Mouse (Mus musculus) bone marrow macrophage, adult 2 months (primary cell): Measurements from ENCODE around the gene Sco1. TPM values are rescaled to one million over a fixed set of nuclear protein-coding genes. Genes with fewer than 3 reads are reported as not detected.
"Not testable (repeated sequence)": the region's sequence is repeated elsewhere in the genome, so short reads cannot be mapped to it uniquely, and the experiment has no call there.

Experiments used
- H3K27ac ChIP-seq: 2 replicates; pipeline ENCODE4 v1.5.1; 2012; ENCODE audit warnings: low read depth, low read length; ENCODE audit not compliant: insufficient read depth
- H3K4me1 ChIP-seq: 2 replicates; pipeline ENCODE4 v1.6.1; 2012; ENCODE audit warnings: low read length; ENCODE audit not compliant: control insufficient read depth, insufficient read depth
- H3K4me3 ChIP-seq: 2 replicates; pipeline ENCODE4 v1.5.1; 2012; ENCODE audit warnings: mild to moderate bottlenecking, low read length, moderate library complexity; ENCODE audit not compliant: insufficient read depth
- CTCF ChIP-seq: IDR thresholded peaks from 2 replicates; pipeline ENCODE4 v1.5.1; 2012; ENCODE audit warnings: low read depth, mild to moderate bottlenecking, low read length, moderate library complexity
- POLR2A ChIP-seq: IDR thresholded peaks from 2 replicates; pipeline ENCODE4 v1.6.1; 2012; ENCODE audit warnings: mild to moderate bottlenecking, low read depth, low read length, borderline replicate concordance
- polyA plus RNA-seq: library from polyadenylated mRNA; stranded (reverse); fragments of >200 nt; gene quantifications from 2 replicates; pipeline ENCODE4 v1.2.4, GENCODE M21; 2012; ENCODE audit not compliant: missing spikeins, insufficient read depth, insufficient read length

Sco1 gene
- polyA plus RNA-seq, 1 experiment: 8.8 TPM

DNA sequence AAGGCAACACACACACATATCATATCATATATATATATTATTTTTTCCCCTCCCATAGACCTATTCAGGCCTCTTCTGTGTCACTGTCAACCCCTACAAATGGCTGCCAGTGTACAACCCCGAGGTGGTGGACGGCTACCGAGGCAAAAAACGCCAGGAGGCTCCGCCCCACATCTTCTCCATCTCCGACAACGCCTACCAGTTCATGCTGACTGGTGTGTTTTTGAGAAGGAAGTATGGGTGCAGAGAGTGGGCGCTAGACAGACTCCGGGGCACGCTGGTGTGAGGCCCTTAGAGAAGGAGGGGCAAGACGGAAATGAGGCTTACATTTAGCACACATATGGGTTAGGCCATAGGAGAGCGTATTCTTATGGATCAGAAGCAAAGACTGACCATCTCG, 30.3 kb downstream of the Sco1 start:
- no peak overlapping the region for H3K4me3 ChIP-seq

DNA sequence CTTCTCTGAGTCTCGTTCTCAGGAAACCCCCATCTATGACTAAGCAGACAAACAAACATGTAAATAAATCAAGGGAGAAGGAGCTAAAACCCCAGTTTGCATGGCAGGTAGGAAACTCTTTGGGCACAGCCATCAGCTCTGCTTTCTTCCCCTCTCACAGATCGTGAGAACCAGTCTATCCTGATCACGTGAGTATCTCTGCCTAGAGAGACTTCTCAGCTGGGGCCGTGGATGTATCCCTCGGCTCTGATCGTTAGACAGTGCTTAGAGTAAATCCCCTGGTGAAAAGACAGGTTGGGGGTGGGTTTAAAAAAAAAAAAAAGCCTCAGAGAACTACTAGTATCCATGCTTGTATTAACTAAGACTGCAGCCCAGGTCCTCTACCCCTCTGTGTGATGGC, 30.8 kb downstream of the Sco1 start:
- no peak overlapping the region for H3K27ac ChIP-seq
- TF ChIP-seq POLR2A: no peak
- no peak for TF ChIP-seq CTCF
- no peaks in the 10 kb centered on the region for H3K4me1 ChIP-seq
- H3K4me3 ChIP-seq: no peak overlapping the region

More for the DNA sequence above, 30.3 kb downstream of the Sco1 start:
- H3K27ac ChIP-seq: no peak overlapping the region
- no peaks in the 10 kb centered on the region for H3K4me1 ChIP-seq
- no peak for TF ChIP-seq POLR2A
- no peak for TF ChIP-seq CTCF

DNA sequence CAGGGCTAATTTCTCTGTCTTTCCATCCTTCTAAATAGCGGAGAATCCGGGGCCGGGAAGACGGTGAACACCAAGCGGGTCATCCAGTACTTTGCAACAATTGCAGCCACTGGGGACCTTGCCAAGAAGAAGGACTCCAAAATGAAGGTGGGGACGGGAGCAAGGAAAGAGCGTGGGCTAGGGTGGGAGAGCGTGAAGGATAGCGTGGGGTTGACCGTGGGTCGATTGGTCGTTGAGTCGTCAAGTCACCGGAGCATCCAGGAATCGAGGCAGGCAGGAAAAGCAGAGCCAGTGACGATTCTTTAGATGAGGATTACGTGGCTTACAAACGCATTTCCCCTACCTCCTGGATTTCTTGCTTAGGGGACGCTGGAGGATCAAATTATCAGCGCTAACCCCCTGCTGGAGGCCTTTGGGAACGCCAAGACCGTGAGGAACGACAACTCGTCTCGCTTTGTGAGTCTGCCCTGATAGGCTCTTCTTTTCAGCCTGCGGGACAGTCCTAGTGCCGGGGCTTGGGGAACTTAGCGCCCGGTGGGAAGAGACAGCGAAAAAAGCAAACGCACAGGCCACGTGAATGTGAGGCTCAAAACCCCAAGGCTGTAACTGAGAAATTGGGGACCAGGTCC, 31.4 kb downstream of the Sco1 start:
- no peak overlapping the region for H3K27ac ChIP-seq
- no peak for TF ChIP-seq POLR2A
- TF ChIP-seq CTCF: no peak
- no peaks in the 10 kb centered on the region for H3K4me1 ChIP-seq
- H3K4me3 ChIP-seq: no peak overlapping the region

DNA sequence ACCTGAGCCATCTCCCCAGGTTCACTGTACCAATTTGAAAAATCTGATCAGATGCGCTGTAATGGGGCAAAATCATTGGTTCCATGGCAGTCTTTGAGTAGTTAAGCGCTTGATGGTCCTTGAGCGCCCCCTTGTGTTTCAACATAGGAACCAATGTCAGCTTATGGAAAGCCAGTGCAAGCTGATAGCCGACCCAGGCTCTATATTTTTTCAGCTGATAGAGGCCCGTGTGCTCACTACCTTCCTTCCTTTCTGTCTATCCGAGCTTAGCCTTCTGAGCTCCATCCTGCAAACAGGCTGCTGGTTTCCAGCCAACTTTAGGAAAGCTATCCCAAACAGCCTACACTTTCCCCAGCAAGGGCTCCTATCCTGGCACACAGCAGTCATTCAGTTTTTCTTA, 33.0 kb downstream of the Sco1 start:
- Histone ChIP-seq H3K4me3 (no peak overlapping the region), H3K27ac (no peak overlapping the region), H3K4me1 (no peaks in the 10 kb centered on the region)
- TF ChIP-seq CTCF: no peak
- TF ChIP-seq POLR2A: no peak

DNA sequence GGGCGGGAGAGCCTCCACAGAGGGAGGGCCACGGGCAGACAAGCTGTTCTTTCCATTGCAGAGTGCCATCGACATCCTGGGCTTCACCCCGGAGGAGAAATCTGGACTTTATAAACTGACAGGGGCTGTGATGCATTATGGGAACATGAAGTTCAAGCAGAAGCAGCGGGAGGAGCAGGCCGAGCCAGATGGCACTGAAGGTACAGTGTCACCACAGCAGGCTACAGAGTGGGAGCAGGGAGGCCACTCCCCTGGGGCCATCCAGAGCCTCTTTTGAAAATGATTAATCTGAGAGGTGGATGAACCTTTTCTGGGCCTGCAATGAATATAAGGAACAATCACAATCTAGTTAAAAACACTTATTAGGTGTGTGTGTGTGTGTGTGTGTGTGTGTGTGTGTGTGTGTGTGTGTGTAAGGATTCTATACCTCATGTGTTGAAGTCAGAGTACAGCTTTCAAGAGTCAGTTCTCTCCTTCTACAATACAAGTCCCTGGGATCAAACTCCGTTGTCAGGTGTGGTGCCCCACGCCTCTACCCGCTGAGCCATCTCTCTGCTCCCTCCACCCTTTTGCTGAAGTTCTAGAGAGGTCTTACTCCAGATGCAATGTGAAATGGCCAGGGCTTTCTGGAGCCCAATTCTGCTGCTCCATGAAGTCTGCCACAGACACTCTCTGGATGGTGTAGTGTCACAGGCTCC, 34.1 kb downstream of the Sco1 start:
- Histone ChIP-seq H3K4me3 (no peak overlapping the region), H3K27ac (no peak overlapping the region), H3K4me1 (no peaks in the 10 kb centered on the region)
- TF ChIP-seq POLR2A (no peak), CTCF (no peak)

DNA sequence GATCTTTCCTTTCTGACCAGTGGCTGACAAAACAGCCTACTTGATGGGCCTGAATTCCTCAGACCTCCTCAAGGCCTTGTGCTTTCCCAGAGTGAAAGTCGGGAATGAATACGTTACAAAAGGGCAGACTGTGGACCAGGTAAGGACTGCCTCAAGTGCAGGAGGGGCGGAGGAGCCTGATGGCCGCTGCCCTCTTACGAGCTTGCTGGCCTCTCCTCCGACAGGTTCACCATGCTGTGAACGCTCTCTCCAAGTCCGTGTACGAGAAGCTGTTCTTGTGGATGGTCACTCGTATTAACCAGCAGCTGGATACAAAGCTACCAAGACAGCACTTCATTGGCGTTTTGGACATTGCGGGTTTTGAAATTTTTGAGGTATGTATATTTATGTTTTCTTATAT, 34.8 kb downstream of the Sco1 start:
- H3K4me1 ChIP-seq: no peaks in the 10 kb centered on the region
- H3K27ac ChIP-seq: no peak overlapping the region
- TF ChIP-seq CTCF (no peak), POLR2A (no peak)
- no peak overlapping the region for H3K4me3 ChIP-seq

DNA sequence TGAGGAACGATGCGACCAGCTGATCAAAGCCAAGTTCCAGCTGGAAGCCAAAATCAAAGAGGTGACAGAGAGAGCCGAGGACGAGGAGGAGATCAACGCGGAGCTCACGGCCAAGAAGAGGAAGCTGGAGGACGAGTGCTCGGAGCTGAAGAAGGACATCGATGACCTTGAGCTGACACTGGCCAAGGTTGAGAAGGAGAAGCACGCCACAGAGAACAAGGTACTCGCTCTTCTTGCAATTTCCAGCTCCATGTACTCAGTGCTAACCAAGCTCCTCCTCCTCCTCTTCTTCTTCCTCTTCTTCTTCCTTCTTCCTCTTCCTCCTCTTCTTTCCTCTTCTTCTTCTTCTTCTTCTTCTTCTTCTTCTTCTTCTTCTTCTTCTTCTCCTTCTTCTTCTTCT, 39.9 kb downstream of the Sco1 start:
- H3K27ac ChIP-seq, H3K4me3 ChIP-seq, H3K4me1 ChIP-seq: not testable (repeated sequence)

DNA sequence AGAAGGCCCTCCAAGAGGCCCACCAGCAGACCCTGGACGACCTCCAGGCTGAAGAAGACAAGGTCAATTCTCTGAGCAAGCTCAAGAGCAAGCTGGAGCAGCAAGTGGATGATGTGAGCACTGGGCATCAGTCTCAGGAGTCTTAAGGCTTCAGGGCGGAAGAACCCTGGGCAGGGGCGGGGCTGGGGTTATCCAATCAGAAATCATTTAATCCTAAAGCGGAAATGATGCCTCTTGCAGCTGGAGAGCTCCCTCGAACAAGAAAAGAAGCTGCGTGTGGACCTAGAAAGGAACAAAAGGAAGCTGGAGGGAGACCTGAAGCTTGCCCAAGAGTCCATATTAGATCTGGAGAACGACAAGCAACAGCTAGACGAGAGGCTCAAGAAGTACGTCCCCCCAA, 40.7 kb downstream of the Sco1 start:
- H3K4me3 ChIP-seq: no peak overlapping the region
- TF ChIP-seq CTCF (no peak), POLR2A (no peak)
- H3K27ac ChIP-seq: no peak overlapping the region
- H3K4me1 ChIP-seq: no peaks in the 10 kb centered on the region

DNA sequence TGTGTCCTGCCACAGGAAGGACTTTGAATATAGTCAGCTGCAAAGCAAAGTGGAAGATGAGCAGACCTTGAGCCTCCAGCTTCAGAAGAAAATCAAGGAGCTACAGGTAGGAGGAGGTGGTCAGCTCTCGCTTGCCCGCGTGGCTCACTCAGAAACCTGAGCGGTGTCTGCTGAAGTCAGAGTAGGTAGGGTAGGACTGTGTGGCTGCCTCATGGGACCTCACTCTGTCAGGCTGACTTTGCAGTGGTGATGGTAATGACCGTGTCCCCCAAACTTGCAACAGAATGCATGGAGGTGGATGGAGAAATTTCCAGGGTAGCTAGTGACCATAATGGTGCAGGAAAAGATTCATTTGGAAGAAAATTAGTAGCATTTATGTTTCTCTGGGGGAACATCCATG, 41.2 kb downstream of the Sco1 start:
- Histone ChIP-seq H3K27ac (no peak overlapping the region), H3K4me1 (no peaks in the 10 kb centered on the region), H3K4me3 (no peak overlapping the region)
- TF ChIP-seq POLR2A: no peak
- TF ChIP-seq CTCF: no peak

DNA sequence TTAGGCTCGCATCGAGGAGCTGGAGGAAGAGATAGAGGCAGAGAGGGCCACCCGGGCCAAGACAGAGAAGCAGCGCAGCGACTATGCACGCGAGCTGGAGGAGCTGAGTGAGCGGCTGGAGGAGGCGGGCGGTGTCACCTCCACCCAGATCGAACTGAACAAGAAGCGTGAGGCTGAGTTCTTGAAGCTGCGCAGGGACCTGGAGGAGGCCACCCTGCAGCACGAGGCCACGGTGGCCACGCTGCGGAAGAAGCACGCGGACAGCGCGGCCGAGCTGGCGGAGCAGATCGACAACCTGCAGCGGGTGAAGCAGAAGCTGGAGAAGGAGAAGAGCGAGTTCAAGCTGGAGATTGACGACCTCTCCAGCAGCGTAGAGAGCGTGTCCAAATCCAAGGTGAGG, 42.0 kb downstream of the Sco1 start:
- Histone ChIP-seq H3K27ac (no peak overlapping the region), H3K4me1 (no peaks in the 10 kb centered on the region), H3K4me3 (no peak overlapping the region)
- no peak for TF ChIP-seq CTCF
- no peak for TF ChIP-seq POLR2A

DNA sequence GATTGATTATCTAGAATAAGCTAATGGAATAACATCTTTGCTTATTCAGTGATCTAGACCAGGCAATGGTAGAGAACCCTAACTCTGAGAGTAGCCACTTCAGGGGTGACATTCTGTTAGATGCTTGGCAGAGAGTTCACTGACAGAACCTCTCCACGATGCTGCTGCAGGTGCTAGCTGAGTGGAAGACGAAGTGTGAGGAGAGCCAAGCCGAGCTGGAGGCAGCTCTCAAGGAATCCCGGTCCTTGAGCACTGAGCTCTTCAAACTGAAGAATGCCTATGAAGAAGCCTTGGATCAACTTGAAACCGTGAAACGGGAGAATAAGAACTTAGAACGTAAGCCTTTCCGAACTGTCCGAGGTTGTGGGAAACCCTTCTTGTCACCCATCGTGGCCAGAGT, 45.2 kb downstream of the Sco1 start:
- Histone ChIP-seq H3K4me1 (no peaks in the 10 kb centered on the region), H3K27ac (no peak overlapping the region), H3K4me3 (no peak overlapping the region)
- TF ChIP-seq POLR2A: no peak
- no peak for TF ChIP-seq CTCF
